Mouse (Mus musculus): ENCODE data around the gene Hcn1. TPM values are rescaled to one million over a fixed set of nuclear protein-coding genes. Genes with fewer than 3 reads are reported as not detected.

The Hcn1 gene
- polyA plus RNA-seq (2014; fragmentation: Illumina TruSeq; extraction: RNeasy Lipid Tissue Mini Kit (QIAGEN cat#74804); ENCODE audit: insufficient read depth, low read depth, low replicate concordance): 0.03 TPM

GRCm38 (mm10) chr13:117602181-117602580 lies at the start of gene Hcn1:
Hcn1 (plus strand) TSS chr13:117602320.

Data from lung, adult 10 weeks (tissue).